Mouse (Mus musculus) bone marrow macrophage, adult 2 months (primary cell): ENCODE results near the gene Gosr2.

Experiments
- CTCF ChIP-seq: IDR thresholded peaks from 2 replicates; pipeline ENCODE4 v1.5.1; 2012; ENCODE audit warnings: low read depth, mild to moderate bottlenecking, low read length, moderate library complexity
- POLR2A ChIP-seq: IDR thresholded peaks from 2 replicates; pipeline ENCODE4 v1.6.1; 2012; ENCODE audit warnings: mild to moderate bottlenecking, low read depth, low read length, borderline replicate concordance

- TF ChIP-seq CTCF: no peak
- TF ChIP-seq POLR2A: no peak
These were observed 33.9 kb upstream of the Gosr2 start for GRCm38 (mm10) chr11:103731594-103731993.
